9 mouse cellular contexts compared by ENCODE assay signal in genomic region chr3:38220934-38221833, GRCm38 (mm10).
A peak's percentile ranks its signal among the peaks of the same experiment; 100 is the strongest.
DNase-seq lines count a peak whose midpoint lies in the region; ATAC-seq and TF ChIP-seq lines count a peak whose summit lies in the region.
"Had no signal": no experiment of that assay in that cellular context is flagged by ENCODE, and none has a peak within 500 bp of the region (broad histone marks: within the 10 kb centered on the region; RNA-seq: fewer than 3 reads in every experiment).

No protein-coding gene starts in this region.

- no peak for TF ChIP-seq CTCF in G1E (IDR thresholded peaks at IDR 0.05; ENCODE audit: low read depth, low read length)

- WGBS in limb, embryonic 11.5 days: 49% methylated on average over 11 of the region's 11 CpGs
- 59% methylated on average over 11 of the region's 11 CpGs for WGBS in limb, embryonic 10.5 days
- WGBS in large intestine, adult 2 months: 45% methylated on average over 11 of the region's 11 CpGs
- WGBS in midbrain, embryonic 14.5 days: 55% methylated on average over 11 of the region's 11 CpGs

- DNase-seq in limb, embryonic 11.5 days (ENCODE audit: low spot score): peak; percentile 60
- no peak for DNase-seq in limb, embryonic 10.5 days (ENCODE audit: low spot score)
- peak; percentile 8 for DNase-seq in G1E (ENCODE audit: low spot score)
- peak; percentile 64 to 72 for DNase-seq in cerebellum, postnatal 10 days
- peak; percentile 40 to 68 for DNase-seq in heart, postnatal 14 days
- peak; percentile 36 for DNase-seq in large intestine, adult 2 months (ENCODE audit: low read depth, low spot score)
- peak; percentile 86 for DNase-seq in midbrain, embryonic 14.5 days
- DNase-seq in spleen, postnatal 4 days (ENCODE audit: low spot score in 2 of 2): no peak

- no peak for ATAC-seq in limb, embryonic 11.5 days (ENCODE audit: insufficient number of reproducible peaks, low FRiP score, low TSS enrichment, low read depth)
- ATAC-seq in G1E (ENCODE audit: extremely low read depth, insufficient number of reproducible peaks, low FRiP score, poor library complexity, severe bottlenecking): no peak
- ATAC-seq in midbrain, embryonic 14.5 days (ENCODE audit: low FRiP score, low TSS enrichment): peak; percentile 64; the same call in 1 of the 2 replicates

- no peaks in the 10 kb centered on the region for H3K4me1 ChIP-seq in limb, embryonic 11.5 days (ENCODE audit: control insufficient read depth, insufficient read depth, low read length)
- H3K4me1 ChIP-seq in limb, embryonic 10.5 days: 0 out of 2 replicates have a peak, but pooled peaks cover 3% of the 10 kb centered on the region
- no peaks in the 10 kb centered on the region; the same call in 1 of the 2 replicates for H3K4me1 ChIP-seq in G1E (ENCODE audit: insufficient read depth, low read depth, low read length)
- H3K4me1 ChIP-seq in midbrain, embryonic 14.5 days (ENCODE audit: control insufficient read depth, insufficient read depth, low read length): no peaks in the 10 kb centered on the region
- H3K4me1 ChIP-seq: midbrain, embryonic 12.5 days had no signal

- intact Hi-C loops in heart, postnatal 14 days (cut with DNase I): loop anchor here (5.0 kb wide), 2 partner anchors 579 to 749 kb away; no protein-coding TSS in a partner anchor

- no peak overlapping the region for H3K27ac ChIP-seq in limb, embryonic 11.5 days (replicated peaks; ENCODE audit: low read depth, low read length)
- no peak overlapping the region for H3K27ac ChIP-seq in limb, embryonic 10.5 days
- no peak overlapping the region for H3K27ac ChIP-seq in midbrain, embryonic 14.5 days (replicated peaks; ENCODE audit: low read depth, low read length)
- H3K27ac ChIP-seq: midbrain, embryonic 12.5 days had no signal

- H3K9me3 ChIP-seq in limb, embryonic 11.5 days (ENCODE audit: control insufficient read depth, low read length): no peaks in the 10 kb centered on the region
- H3K9me3 ChIP-seq in limb, embryonic 10.5 days (replicated peaks): no peaks in the 10 kb centered on the region
- H3K9me3 ChIP-seq in G1E (replicated peaks): no peaks in the 10 kb centered on the region
- H3K9me3 ChIP-seq in midbrain, embryonic 14.5 days (ENCODE audit: control insufficient read depth, low read length): no peaks in the 10 kb centered on the region
- H3K9me3 ChIP-seq: midbrain, embryonic 12.5 days had no signal

- no peaks in the 10 kb centered on the region for H3K36me3 ChIP-seq in limb, embryonic 11.5 days (ENCODE audit: control insufficient read depth, insufficient read depth, low read length)
- no peaks in the 10 kb centered on the region for H3K36me3 ChIP-seq in limb, embryonic 10.5 days
- no peaks in the 10 kb centered on the region for H3K36me3 ChIP-seq in G1E (replicated peaks)
- no peaks in the 10 kb centered on the region for H3K36me3 ChIP-seq in midbrain, embryonic 14.5 days (ENCODE audit: control insufficient read depth, insufficient read depth, low read length)
- H3K36me3 ChIP-seq: midbrain, embryonic 12.5 days had no signal

- no peak overlapping the region for H3K4me2 ChIP-seq in limb, embryonic 11.5 days (ENCODE audit: low read depth, severe bottlenecking)
- no peak overlapping the region for H3K4me2 ChIP-seq in midbrain, embryonic 14.5 days (ENCODE audit: low read length)
- H3K4me2 ChIP-seq: midbrain, embryonic 12.5 days had no signal

- H3K4me3 ChIP-seq in limb, embryonic 11.5 days (ENCODE audit: low read depth, low read length): no peak overlapping the region
- H3K4me3 ChIP-seq in limb, embryonic 10.5 days: no peak overlapping the region
- H3K4me3 ChIP-seq in G1E (ENCODE audit: low read depth, low read length): no peak overlapping the region
- H3K4me3 ChIP-seq in midbrain, embryonic 14.5 days (replicated peaks; ENCODE audit: low read depth, low read length): no peak overlapping the region
- H3K4me3 ChIP-seq: midbrain, embryonic 12.5 days had no signal

- H3K9ac ChIP-seq in limb, embryonic 11.5 days (ENCODE audit: low read length): no peak overlapping the region
- H3K9ac ChIP-seq in midbrain, embryonic 14.5 days (replicated peaks; ENCODE audit: low read length): no peak overlapping the region
- H3K9ac ChIP-seq: midbrain, embryonic 12.5 days had no signal

- no peaks in the 10 kb centered on the region for H3K27me3 ChIP-seq in limb, embryonic 11.5 days (ENCODE audit: control insufficient read depth, insufficient read depth, low read length)
- no peaks in the 10 kb centered on the region for H3K27me3 ChIP-seq in limb, embryonic 10.5 days (ENCODE audit: low read depth, poor library complexity, severe bottlenecking)
- H3K27me3 ChIP-seq in G1E (ENCODE audit: insufficient read depth, low read length): peaks cover 3% of the 10 kb centered on the region
- H3K27me3 ChIP-seq in midbrain, embryonic 14.5 days (ENCODE audit: control insufficient read depth, insufficient read depth, low read length): no peaks in the 10 kb centered on the region

Comparison
In these comparisons a context has a peak if more than half of its experiments do, and no peak if none do; other contexts are left out.
1. DNase-seq: peak in limb, embryonic 11.5 days (single experiment), G1E (single experiment), cerebellum, postnatal 10 days (2 of 2), heart, postnatal 14 days (2 of 2), large intestine, adult 2 months (single experiment) and midbrain, embryonic 14.5 days (single experiment); none in limb, embryonic 10.5 days (single experiment) and spleen, postnatal 4 days (0 of 2).